8 mouse cellular contexts compared by ENCODE assay signal in the genomic region with DNA sequence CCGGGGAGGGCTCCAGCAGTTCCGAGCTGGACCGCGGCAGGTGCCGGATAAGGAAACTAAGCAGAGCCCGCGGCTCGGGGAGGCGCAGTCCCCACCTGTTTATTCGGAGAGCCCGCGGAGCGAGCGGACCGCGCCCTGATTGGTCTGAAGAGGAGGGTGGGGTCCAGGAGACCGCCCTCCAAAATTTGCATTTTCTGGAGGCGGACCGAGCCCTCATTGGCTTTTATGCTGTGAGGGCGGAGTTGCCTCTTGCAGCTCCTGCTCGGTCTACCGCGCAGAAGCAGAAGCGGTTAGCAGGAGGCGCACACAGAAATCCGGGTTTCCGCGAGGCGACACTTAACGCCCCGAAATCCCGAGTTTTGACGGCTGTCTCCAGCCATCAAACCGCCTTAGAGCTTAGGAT. TPM values are rescaled to one million over a fixed set of nuclear protein-coding genes. Genes with fewer than 3 reads are reported as not detected.
A peak's percentile ranks its signal among the peaks of the same experiment; 100 is the strongest.
DNase-seq lines count a peak whose midpoint lies in the region; ATAC-seq lines count a peak whose summit lies in the region.

No protein-coding gene starts in this region.

- H3K4me3 ChIP-seq in hindbrain, embryonic 12.5 days, result peak overlapping the region; percentile 24

- peak; percentile 85 for ATAC-seq in hindbrain, embryonic 12.5 days (ENCODE audit: low FRiP score)

- H3K27me3 ChIP-seq in hindbrain, embryonic 12.5 days, result peaks cover 98% of the 10 kb centered on the region

- DNase-seq in R1 (ENCODE audit: low read depth, low spot score), result peak; percentile 97
- peak; percentile 88 for DNase-seq in cerebellum, postnatal 14 days
- DNase-seq in frontal cortex, postnatal 14 days (ENCODE audit: low spot score in 2 of 2), result peak; percentile 69 to 82
- DNase-seq in layer of hippocampus, postnatal 25 days (ENCODE audit: extremely low spot score in 1 of 2, low spot score in 1 of 2), result peak; percentile 60 to 71
- DNase-seq in lung, postnatal 14 days, result peak; percentile 85
- peak; percentile 90 for DNase-seq in retina, embryonic 14.5 days (ENCODE audit: low spot score)
- peak; percentile 81 to 89 for DNase-seq in thymus, postnatal 36 days

- H3K36me3 ChIP-seq in hindbrain, embryonic 12.5 days, result no peaks in the 10 kb centered on the region

- peak overlapping the region; percentile 51 for H3K4me2 ChIP-seq in hindbrain, embryonic 12.5 days (replicated peaks)

- H3K4me1 ChIP-seq in hindbrain, embryonic 12.5 days, result peaks cover 22% of the 10 kb centered on the region

- WGBS in hindbrain, embryonic 12.5 days, result 1% methylated on average over 34 of the region's 34 CpGs

- peak overlapping the region; percentile 49; the same call in 1 of the 2 replicates for H3K9ac ChIP-seq in hindbrain, embryonic 12.5 days

- no peak overlapping the region for H3K27ac ChIP-seq in hindbrain, embryonic 12.5 days

- no peaks in the 10 kb centered on the region for H3K9me3 ChIP-seq in hindbrain, embryonic 12.5 days (replicated peaks)

RNA-seq across cellular contexts. Expression of gene Pth2, which starts 1.4 kb away (rescaled TPM):
- not detected in 2 replicates for polyA plus RNA-seq in hindbrain, embryonic 12.5 days (2016; fragmentation: Nextera tagmentation; extraction: Ambion mirVana)
- total RNA-seq in layer of hippocampus, postnatal 25 days (2021), result not detected

RNA-seq across cellular contexts. Expression of gene Gfy, which starts 2.8 kb away (rescaled TPM):
- not detected in 2 replicates for polyA plus RNA-seq in hindbrain, embryonic 12.5 days (2016; fragmentation: Nextera tagmentation; extraction: Ambion mirVana)
- under 1 TPM in 1 of 2 experiments, not detected in 1; 0.26 TPM for total RNA-seq in layer of hippocampus, postnatal 25 days (2021)

RNA-seq across cellular contexts. Expression of gene Slc17a7, which starts 18.5 kb away (rescaled TPM):
- polyA plus RNA-seq in hindbrain, embryonic 12.5 days (2016; fragmentation: Nextera tagmentation; extraction: Ambion mirVana), result 1.1 and 1.2 TPM in 2 replicates
- total RNA-seq in layer of hippocampus, postnatal 25 days (2021), result 1,000 to 10,000 TPM; 1,494 to 1,551 TPM

RNA-seq across cellular contexts. Expression of gene Ccdc155, which starts 22.5 kb away (rescaled TPM):
- polyA plus RNA-seq in hindbrain, embryonic 12.5 days (2016; fragmentation: Nextera tagmentation; extraction: Ambion mirVana), result 0.46 and 0.48 TPM in 2 replicates
- 1 to 10 TPM; 2.4 to 2.9 TPM for total RNA-seq in layer of hippocampus, postnatal 25 days (2021)

RNA-seq across cellular contexts. Expression of gene Aldh16a1, which starts 27.8 kb away (rescaled TPM):
- polyA plus RNA-seq in hindbrain, embryonic 12.5 days (2016; fragmentation: Nextera tagmentation; extraction: Ambion mirVana), result 33.4 and 39.8 TPM in 2 replicates
- total RNA-seq in layer of hippocampus, postnatal 25 days (2021), result 10 to 100 TPM; 10.9 to 13.6 TPM
